Mouse (Mus musculus) cerebellum, adult 2 months (tissue): ENCODE measurements around the gene Lmntd1.

Experiments
- CTCF ChIP-seq: fragments of 200-500 bp; IDR thresholded peaks from 2 replicates; pipeline ENCODE4 v1.5.1; 2011; ENCODE audit warnings: low read depth, mild to moderate bottlenecking, control low read depth, low read length, moderate library complexity, borderline replicate concordance; ENCODE audit not compliant: insufficient read depth
- POLR2A ChIP-seq: fragments of 200-500 bp; IDR thresholded peaks from 2 replicates; pipeline ENCODE4 v1.6.1; 2011; ENCODE audit warnings: low read length, control low read depth, borderline replicate concordance; ENCODE audit not compliant: insufficient read depth

GRCm38 (mm10) chr6:145557059-145557992 lies 56.8 kb downstream of the Lmntd1 start:
- TF ChIP-seq POLR2A (no peak), CTCF (no peak)
